Mouse (Mus musculus): ENCODE measurements around the gene Slc28a3.

Gene Slc28a3

DNA sequence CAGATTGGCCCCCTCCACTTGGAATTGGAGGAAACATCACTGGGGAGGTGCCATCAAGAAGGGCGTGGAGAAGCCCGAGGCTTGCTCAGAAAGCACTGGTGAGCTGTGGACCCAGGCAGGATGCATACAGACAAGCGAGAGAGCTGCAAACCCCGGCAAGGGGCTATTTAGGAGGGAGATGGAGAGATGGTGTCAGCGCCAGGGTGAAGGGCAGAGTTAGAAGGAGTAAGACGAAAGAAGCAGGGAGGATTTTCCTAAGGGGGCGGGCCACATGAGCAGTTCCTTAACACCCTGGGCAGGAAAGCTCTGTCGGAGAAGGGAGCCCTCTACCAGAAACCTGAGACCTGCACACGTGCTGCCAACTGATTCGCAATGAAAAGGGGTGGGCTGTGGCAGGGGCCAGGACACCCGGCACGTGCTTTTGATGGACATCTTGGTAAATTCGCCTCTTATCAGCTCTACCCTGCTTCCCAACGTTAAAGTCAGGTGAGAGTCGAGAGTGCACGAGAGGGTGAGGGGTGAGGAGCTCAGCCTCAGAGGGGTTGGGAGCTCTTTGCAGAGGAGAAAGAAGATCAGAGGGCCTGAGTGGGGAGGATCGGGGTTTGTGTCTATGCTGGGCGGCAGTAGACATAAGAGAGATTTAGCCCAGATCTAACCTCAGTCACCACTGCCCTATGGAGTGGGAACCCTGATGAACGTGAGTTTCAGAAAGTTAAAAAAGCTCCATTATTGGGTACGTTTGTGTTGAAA lies 87.5 kb downstream of the Slc28a3 start:
- DNase-seq (ENCODE audit: low spot score in 2 of 2), result no peak

- no peak for DNase-seq (ENCODE audit: low spot score in 2 of 2)
Measured at GRCm38 (mm10) chr13:58521331-58522030, 89.2 kb downstream of the Slc28a3 start.

DNA sequence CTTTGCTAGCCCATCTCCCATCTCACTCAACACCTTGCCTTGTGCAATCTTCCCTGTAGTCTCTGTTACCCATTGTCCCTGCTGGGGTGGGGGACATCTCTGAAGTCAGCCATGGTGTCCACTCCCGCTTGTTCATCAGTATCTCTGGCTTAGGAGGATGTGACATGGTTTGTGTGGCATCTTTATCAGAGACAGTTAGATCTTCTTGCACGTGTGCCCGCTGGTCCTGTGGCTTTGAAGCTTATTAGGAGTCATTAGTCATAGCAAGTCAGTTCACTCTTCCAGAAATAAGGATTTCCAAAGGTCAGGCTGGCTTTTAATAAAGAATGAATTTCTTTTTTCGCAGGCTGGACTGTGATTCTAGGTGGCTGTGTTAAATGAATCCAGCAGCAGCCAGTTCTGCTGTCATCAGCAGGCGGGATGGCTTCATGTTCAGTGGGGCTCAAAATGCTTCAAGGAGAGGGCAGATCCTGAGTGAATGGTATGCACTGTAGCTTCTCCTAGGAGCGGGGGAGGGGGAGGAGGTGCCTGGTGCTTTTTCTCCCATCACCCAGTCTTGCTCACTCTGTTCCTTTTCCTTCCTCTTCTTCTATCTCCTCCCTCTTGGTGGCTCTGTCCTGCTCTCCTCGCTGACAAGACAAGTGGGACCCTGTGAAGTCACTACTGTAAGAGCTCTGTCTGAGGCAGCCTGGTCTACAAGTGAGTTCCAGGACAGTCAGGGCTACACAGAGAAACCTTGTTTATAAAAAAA lies 89.9 kb downstream of the Slc28a3 start:
- DNase-seq (ENCODE audit: low spot score in 2 of 2), result no peak

GRCm38 (mm10) chr13:58520028-58520427 lies 90.6 kb downstream of the Slc28a3 start:
- DNase-seq (ENCODE audit: low spot score in 2 of 2), result no peak

- DNase-seq (ENCODE audit: low spot score in 2 of 2), result no peak
Measured at GRCm38 (mm10) chr13:58516277-58516676, 94.4 kb downstream of the Slc28a3 start.

GRCm38 (mm10) chr13:58515635-58516034 lies 95.0 kb downstream of the Slc28a3 start:
- no peak for DNase-seq (ENCODE audit: low spot score in 2 of 2)

- no peak for DNase-seq (ENCODE audit: low spot score in 2 of 2)
Measured at GRCm38 (mm10) chr13:58514147-58514727, 96.4 kb downstream of the Slc28a3 start.

DNA sequence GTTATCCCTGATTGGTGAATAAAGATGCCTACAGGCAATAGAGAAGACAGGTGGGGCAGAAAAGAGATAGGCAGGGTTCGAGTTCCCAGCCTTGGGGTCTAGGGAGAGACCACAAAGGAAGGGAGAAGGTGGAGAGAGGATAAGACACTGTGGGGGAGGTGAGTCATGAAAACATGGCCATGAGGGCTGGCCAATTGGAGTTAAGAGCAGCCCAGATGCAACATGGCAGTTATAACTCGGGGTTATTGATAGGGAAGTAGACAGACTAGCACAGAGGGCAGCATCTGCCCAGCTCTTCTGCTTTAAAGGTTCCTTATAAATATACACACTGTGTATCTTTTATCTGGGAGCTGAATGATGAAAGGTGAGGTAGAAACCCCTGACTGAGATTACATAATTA lies 98.8 kb downstream of the Slc28a3 start:
- DNase-seq (ENCODE audit: low spot score in 2 of 2), result no peak

DNA sequence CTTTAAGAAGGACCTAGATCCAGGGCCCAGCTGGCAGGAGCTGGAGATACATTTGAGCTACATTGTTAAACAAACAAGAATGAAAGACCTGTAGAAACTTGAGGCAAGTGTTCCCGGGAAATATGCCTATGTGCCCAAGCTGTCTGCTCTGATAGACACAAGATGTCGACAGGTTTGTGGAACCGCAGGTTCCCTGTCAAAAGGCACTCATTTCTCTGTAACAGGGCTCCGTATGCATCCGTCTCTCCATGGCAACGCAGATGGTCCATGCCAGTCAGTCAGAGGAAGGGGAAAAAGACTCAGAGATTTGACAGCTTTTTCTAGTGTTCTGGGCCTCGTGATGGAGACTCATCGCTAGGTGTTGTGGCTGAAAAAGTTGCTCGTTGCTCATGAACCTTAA lies 99.4 kb downstream of the Slc28a3 start:
- DNase-seq (ENCODE audit: low spot score in 2 of 2), result no peak

DNA sequence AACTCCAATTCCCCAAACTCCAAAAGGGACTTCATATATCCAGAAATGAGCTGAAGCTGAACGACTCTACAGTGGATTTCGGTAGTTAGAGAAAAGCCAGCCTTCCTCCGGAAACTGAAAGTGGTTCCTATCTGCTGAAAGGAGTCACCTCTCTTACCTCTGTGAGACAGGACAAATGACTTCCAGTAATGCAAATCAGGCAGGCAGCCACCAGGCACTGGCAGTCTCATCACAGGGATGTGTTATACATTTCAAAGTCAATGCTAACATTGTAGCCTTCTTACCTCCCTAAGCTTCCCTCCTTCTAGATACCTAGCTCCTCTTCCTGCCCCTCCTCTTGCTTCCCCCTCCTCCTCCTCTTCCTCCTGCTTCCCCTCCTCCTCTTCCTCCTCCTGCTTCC lies 101.4 kb downstream of the Slc28a3 start:
- no peak for DNase-seq (ENCODE audit: low spot score in 2 of 2)

GRCm38 (mm10) chr13:58503610-58504009 lies 107.1 kb downstream of the Slc28a3 start:
- DNase-seq (ENCODE audit: low spot score in 2 of 2), result no peak

- DNase-seq (ENCODE audit: low spot score in 2 of 2), result no peak
Measured at GRCm38 (mm10) chr13:58497809-58498208, 112.9 kb downstream of the Slc28a3 start.
